Mouse (Mus musculus): ENCODE data around the gene Pithd1.

Gene Pithd1

GRCm38 (mm10) chr4:135926861-135927260 lies 60.2 kb downstream of the Pithd1 start:
- DNase-seq, result no peak

GRCm38 (mm10) chr4:135926195-135926808 lies 60.8 kb downstream of the Pithd1 start:
- no peak for DNase-seq

Measured in right cerebral cortex, postnatal 4 days (tissue).